Mouse (Mus musculus): ENCODE results near the gene Ccl8.

Ccl8 gene

DNA sequence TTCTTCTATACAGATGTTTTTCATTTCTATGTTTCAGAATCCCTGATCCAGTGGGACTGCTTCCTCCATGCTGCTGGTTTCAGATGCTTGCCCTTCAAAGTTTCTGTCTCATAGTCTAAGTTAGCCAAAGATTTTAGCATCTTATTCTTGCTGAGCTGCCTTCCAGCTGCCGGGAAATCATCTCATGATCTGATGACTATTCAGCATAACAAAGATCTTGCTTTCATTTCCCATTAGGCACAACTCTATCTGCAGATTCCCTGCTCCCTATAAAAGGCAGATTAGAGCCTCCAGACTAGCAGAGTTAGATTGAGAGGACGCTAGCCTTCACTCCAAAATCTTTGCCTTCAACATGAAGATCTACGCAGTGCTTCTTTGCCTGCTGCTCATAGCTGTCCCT, at the start of gene Ccl8:
TSS of gene Ccl8 (plus strand) at position 301 of the 400 bp plus-strand sequence.
- no peak for ATAC-seq (ENCODE audit: low TSS enrichment)

DNA sequence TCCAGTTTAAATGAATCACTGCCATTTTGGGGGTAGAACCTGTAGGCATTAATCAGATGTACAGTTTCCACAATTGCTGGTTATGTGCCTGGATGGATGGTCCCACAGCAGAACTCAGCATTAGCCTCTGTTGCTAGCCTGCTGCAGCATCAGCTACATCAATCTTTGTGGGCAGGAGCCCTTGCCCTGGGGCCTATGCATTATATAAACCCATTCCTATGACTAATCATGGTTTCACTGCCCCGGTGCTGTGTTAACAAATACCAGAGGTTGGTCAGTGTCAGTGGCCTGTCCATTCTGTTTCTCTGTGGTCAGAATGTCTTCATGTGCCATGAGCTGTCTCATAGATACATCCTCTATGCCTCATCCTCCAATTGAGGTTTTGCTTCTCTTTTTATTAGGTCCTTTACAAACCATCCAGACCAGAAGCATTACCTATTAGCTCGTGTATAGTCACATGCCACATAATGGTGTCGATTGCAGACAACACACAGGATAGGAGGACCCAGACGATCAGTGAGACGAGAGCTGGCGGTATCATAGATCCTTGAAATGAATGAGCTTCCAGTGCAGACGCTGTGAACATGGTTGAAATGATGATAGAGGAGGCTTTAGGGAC, 47.9 kb upstream of the Ccl8 start:
- ATAC-seq (ENCODE audit: low TSS enrichment) = no peak

DNA sequence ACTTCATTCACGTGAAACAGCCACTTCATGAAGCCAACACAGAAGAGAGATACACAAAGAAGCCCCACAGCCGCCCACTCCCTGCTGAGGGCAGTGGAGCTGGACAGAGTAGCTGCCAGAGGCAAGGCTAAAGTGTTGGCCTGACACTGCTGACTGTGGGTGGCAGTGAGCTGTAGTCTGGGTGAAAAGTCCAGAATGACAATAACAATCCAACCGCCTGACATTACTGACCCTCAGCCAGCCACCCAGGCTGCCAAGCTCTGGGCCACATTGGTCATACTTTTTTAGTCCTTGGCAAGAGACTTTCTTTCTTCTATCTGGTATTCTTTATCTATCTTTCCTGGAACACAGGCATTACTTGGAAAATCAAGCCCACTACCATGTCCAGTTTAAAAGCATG, 43.9 kb upstream of the Ccl8 start:
- ATAC-seq (ENCODE audit: low TSS enrichment) = no peak

DNA sequence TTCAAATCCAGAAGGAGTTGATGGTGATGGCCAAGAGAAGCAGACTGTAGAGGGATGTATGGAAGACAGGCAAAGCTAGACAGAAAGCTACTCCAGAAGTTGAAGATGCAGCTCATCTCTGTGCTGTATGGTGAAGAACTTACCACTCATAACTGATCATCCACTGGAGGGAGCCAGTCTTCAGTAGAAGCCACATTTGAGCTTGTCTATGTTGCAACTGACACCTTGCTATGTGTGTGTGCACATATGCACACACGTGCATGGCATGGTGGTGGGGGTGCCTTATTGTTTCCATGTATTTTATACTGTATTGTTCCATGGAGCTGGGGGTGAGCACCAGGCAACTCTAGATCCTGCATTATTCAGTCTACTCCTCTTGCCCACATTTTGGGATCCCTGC, 42.6 kb upstream of the Ccl8 start:
- no peak for ATAC-seq (ENCODE audit: low TSS enrichment)

DNA sequence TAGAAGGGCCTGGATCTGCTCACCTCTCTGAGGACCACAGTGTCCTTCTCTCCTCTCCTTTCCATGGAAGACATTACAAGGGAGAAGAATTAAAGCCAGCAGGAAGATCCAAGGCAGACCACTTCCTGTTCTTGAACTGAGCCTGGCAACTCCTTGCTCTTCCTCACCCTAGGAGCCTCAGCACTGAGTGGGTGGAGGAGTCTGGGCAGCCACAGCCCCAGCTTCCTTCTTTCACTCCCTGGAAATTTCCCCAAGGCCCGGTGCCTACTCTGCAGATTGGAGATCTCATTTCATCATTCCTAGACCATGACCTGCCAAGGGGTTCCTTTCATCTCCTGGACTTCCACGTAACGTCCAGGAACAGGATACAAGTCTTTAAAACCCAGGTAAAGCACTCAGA, 42.0 kb upstream of the Ccl8 start:
- ATAC-seq (ENCODE audit: low TSS enrichment) = no peak

DNA sequence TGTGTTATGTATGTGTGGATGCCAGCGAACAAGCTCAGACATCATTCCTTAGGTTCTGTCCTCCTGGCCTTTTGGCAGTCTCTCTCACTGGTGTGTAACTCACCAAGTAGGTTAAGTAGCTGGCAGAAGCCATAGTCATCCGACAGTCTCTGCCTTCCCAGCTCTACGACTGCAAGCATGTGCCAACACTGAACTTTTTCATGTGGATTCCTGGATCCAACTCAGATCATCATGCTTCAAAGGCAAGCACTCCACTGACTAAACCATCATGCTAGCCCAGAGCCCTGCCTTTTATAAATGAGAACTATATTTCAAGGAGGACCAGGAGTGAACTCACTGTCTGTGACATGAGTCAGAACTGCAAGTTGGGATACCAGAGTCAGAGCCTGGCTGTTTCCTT, 41.3 kb upstream of the Ccl8 start:
- ATAC-seq (ENCODE audit: low TSS enrichment) = no peak

DNA sequence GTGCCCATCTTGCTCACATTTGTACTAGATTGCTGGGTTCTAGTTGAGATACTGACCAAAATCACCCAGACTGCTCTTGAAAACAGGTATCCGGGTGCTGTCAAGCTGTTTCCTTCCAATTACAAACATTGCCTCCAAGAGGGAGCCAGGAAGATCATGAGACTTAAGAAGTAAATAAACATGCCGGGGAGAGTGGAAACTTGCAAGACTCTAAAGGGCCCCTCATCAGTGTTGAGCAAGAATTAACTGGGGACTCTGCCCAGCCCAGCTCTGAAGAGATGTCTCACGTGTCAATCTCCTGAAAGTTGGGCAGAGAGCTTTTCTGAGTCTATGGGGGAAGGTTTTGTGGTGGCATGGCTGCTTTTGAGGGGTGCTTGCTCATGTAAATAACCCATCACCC, 38.0 kb upstream of the Ccl8 start:
- ATAC-seq (ENCODE audit: low TSS enrichment) = no peak

DNA sequence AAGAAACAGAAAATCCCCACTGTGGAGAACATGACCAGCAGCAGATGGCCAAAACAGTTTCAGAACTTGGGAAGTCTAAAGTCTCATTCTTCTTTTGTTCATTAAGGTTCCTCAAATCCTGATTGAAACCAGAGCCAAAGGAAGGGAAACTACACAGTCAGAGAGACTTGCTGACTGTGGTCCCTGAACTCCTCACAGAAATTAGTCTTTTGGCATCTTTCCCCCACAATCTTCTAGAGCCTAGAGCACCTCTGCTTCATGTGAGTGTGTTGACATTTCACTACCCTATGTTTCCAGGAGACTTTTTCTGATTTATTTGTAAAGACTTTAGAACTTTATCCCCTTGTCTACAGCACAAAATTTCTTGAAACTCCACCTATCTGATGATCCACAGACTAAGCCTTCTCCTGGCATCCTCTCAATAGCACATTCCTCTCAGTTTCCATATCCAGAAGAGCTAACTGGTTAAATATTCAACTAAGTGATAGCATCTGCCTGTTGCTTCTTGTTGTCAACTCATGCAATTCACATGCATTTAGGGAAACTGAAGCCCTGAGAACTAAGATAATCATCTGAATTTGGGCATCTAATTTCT, 36.8 kb upstream of the Ccl8 start:
- no peak for ATAC-seq (ENCODE audit: low TSS enrichment)

DNA sequence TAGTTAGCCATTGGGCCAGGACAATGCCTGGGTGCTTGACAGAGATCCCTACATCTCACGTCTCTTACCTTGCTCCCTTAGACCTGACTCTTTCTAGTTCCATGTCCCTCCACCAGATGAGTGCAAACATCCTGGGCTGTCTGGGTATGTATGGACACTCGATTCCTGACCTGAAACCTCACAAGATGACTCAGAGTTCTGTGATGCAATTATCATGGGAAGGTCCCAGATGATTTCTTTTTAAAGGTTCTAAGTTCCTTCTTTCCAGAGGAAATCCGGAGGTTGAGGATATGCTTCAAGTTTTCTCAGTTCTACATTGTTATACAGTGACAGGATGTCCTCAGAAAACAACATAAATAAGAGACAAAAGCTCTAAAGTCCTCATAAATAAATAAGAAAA, 34.1 kb upstream of the Ccl8 start:
- ATAC-seq (ENCODE audit: low TSS enrichment) = no peak

DNA sequence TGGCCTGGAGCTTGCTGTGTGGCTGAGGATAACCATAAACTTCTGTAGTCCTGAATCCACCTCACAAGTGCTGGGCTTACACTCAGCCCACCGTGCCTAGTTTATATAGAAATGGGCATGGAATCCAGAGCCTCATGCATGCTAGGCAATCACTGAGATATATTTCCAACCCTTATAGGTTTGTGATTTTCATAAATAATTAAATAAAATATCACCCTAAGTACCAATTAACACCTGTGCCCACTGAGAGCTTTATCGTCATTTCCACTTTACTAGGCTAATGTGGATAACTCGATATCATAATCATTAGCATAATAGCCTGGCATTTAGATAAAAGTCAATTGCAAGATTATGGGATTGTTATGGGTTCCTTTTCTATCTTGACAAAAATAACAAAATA, 30.6 kb upstream of the Ccl8 start:
- ATAC-seq (ENCODE audit: low TSS enrichment) = no peak

DNA sequence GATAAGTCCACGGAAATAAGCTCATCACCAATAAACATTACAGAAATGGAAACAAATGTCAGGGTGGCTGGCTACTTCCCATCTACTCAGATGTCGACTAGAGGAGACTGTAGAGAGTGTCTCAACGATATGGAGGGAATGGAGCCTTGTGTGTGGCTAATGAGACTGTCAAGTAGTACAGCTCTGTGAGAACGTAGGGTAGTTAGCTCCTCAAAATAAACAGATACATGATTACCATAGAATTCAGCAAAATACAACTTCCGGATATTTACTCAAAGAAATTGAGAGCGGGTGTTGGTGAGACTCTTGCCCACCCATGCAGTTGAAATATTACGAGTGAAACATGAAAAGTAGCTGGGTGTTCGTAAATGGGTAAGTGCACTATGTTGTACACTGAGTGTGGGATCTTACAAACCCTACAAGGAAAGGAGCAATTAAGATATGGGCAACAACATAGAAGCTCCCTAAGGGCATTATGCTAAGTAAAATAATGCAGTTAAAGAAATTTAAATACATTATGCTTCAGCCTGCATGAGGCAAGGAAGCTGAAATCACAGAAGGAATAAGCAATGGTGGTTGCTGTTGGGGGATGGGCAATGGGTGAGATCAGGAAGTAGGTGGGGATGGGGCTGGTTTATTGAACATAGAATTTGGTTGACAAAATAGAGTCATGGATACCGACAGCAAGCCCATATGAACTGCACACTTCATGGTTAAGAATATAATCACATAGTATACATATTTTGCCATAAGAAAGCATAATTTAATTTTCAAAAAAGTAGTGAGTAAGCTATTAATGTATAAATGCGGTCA, 15.3 kb upstream of the Ccl8 start:
- no peak for ATAC-seq (ENCODE audit: low TSS enrichment)

DNA sequence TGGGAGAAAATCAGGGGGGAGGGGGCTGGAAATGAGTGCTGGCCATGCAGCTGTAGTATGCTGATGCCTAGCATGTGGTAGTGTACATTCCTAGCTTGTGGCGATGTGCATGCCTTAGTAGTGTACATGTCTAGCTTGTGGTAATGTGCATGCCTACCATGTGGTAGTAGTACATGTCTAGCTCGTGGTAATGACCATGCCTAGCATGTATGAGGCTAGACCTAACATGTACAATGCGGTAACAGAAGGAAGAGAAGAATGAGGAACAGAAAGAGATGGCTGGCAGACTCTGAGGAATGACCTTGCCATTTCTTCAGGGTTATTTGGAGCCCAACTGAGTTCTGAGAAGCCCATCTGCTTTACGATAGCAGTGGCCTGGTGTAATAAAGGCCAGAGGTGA, 13.9 kb upstream of the Ccl8 start:
- ATAC-seq (ENCODE audit: low TSS enrichment) = no peak

DNA sequence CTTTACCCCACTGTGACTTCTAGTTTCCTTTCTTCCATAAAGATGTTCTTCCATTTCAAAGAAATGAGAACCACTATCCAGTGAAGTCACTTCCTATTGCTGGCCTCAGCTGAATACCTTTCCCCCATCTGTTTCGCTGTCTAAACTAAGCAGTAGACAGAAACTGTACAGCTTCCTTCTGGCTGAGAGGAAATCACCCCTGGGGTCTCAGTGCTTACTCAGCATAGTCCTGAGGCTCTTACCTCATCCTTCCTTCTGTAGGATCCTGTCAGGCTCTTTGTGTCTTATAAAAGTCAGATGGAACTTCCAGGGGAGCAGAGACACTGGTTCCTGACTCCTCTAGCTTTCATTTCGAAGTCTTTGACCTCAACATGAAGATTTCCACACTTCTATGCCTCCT, 13.5 kb upstream of the Ccl8 start, which contains the start of gene Ccl12:
TSS of gene Ccl12 (plus strand) at position 317 of the 400 bp plus-strand sequence.
- no peak for ATAC-seq (ENCODE audit: low TSS enrichment)

DNA sequence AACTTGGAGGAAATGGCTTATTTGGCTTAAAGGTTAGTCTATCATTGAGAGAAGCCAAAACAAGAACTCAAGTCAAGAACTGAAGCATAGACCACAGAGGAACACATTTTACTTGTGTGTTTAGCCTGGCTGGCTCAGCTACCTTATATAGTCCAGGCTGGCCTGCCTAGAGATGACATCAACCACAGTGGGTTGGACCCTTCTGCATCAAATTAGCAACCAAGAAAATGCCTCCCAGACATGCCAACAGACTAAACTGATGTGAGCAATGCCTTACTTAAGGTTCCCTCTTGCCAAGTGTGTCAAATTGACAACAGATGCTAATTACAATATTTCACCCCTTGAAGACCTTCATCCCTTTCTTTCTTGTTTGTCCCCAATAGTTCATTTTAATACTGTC, 5.4 kb upstream of the Ccl8 start:
- no peak for ATAC-seq (ENCODE audit: low TSS enrichment)

DNA sequence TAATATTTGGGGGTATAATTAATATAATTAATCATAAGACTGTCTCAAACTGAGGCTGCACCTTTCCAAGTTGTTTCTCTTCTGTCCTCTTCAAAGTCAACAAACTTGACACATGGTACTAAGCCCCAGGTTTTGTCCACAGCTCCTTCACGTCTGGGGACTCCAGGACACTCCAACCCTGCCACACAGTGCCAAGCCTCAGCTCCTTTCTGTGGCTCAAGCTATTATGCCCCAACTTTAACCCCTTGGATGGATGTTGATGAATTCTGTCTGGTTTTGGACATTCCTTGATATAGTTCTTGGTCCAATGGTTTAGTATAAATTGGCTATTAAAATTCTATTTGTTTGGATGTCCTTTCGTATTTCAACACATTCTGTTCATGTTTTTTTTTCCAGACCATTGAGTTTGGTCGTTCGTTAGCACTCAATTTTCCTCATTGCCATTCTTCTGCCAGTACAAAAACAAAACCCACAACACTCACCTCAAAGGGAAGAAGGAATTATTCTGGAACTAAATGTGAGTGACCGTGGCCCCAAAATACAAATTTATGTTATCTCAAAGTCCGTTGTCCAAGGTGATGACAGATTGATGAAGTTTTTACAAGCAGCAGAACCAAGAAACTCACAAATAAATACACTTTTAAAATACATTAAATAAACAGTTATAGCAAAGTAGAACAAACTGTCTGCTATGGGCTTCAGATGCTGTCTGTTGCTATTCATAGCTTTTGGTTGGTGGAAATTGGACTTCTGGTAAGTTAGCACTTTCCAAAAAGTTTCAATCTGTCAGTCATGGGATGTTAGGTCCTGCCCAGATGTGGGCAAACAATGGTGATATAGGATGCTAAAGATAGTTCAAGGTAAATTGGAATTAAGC, 4.4 kb upstream of the Ccl8 start:
- no peak for ATAC-seq (ENCODE audit: low TSS enrichment)

DNA sequence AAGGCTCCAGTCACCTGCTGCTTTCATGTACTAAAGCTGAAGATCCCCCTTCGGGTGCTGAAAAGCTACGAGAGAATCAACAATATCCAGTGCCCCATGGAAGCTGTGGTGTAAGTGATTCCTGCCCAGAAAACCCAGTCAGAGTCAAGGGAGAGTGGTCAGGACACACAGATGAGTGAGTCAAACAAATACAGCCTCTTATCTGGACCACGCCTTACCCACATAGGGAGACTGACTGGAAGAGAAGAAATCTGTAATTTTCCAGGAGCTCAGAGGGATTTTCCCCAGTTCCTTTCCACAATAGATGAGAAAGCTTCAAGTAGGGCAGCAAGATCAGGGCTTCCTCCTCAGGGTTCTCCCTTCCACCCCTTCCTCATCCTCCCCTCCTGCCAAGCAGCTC, 1.1 kb downstream of the Ccl8 start:
- no peak for ATAC-seq (ENCODE audit: low TSS enrichment)

DNA sequence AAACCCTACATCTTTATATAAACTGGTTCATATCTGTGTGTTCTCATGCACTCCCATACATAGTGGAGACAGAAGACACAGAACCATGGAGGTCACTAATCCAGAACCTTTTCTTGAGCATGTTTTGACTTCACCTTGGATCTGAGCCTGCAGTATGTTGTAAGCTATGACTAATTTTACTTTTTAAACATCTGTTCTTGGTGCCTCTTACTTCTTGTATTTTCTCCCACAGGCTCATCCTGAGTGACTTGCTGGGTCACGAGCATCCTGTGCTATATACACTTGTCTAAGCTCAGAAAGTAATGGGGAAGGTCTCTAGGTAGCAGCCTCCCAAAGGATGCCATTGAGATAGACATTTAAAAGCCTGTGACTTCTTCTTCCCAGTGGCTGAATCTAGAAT, 18.0 kb downstream of the Ccl8 start:
- ATAC-seq (ENCODE audit: low TSS enrichment) = no peak

DNA sequence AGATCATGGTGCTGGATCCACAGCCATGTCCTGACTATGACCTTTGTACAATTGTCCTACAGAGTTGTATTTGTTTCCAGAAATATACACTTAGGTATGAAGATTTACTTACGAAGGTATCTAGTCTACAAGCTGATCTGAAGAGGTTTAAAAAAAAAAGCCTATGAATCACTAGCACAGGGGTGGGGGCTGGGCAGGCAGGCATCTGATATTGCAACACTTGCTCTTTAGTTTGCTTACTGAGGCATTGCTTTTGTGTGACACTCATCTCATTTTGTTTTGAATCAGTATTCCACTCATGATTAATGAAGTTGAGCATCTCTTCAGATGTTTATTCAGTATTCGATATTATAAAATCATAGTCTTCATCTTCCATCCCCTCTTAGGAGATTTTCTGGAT, 21.2 kb downstream of the Ccl8 start:
- no peak for ATAC-seq (ENCODE audit: low TSS enrichment)

DNA sequence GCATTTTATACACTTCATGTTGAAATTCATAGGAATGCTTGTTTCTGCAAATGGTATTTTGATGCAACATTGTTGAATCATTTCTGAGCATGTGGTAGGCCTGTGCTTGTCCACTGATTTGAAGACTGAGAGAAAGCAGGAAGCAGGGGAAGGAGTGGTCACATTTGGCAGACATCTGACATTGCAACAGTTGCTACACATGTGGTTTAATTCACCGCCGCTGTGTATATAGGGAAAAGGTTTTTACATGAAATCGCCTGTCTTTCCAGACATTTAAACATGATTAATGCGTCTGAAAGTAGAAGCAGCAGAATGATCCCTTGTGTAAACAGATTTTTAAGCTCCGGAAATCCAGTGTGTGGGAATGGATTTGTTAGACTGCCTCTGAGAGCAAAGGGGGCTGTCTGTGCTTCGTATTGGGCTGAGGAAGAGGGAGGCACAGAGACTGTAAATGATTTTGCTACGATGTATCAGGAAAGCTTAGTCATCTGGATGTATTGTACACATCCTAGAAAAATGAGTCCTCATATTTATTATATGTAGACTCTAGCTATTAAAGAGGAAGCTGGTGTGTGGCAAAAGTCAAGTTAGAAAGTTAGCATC, 24.6 kb downstream of the Ccl8 start:
- ATAC-seq (ENCODE audit: low TSS enrichment) = no peak

DNA sequence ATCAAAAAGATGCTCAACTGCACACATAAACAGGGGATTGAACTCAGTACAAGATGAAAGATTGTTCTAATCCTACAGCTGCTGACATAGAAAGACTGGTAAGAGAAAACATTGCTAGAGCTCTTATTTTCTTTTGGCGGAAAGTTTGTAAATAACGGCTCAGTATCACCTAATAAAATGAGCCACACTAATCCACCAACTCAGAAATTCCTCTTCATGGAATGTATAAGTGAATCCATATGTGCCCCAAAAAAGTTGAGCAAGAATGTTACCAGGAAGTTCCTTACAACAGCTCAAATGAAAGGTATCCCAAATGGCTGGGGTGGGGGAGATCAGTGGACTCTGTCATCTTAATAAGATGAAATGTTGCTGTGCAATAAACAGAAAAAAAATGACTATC, 44.1 kb downstream of the Ccl8 start:
- ATAC-seq (ENCODE audit: low TSS enrichment) = no peak

DNA sequence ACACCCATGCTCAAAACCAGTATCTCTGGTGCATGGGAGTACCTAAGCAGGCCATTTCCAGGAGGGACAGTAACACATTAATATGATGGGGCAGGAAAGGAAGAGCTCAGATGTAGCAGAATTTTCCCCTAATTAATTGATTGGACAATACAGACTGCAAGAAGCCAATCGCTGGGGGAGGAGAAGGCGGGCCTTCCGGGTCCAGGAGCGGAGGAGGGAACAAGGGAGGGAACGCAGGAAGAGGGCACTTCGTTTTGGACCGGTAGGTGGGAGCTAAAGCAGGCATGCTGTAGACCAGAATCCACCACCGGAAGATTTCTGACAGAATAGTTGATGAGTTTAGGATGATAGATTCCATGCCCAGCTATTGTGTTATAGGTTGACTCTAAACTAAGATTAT, 48.3 kb downstream of the Ccl8 start:
- no peak for ATAC-seq (ENCODE audit: low TSS enrichment)

Measured in frontal cortex, adult (tissue).